Mouse (Mus musculus): ENCODE results near the gene Naa40. TPM values are rescaled to one million over a fixed set of nuclear protein-coding genes. Genes with fewer than 3 reads are reported as not detected.

Gene Naa40
- total and polyA plus RNA-seq, 3 experiments, result 18.5 to 19.9 (median 19.9) TPM

GRCm38 (mm10) chr19:7265478-7266191 lies 24.7 kb upstream of the Naa40 start:
- no peak for DNase-seq

GRCm38 (mm10) chr19:7264766-7265331 lies 23.9 kb upstream of the Naa40 start:
- peak; percentile 52 for DNase-seq

GRCm38 (mm10) chr19:7264088-7264765 lies 23.2 kb upstream of the Naa40 start:
- peak; percentile 80 for DNase-seq

- no peak for DNase-seq
These were observed 21.6 kb upstream of the Naa40 start for GRCm38 (mm10) chr19:7262592-7262991.

GRCm38 (mm10) chr19:7261964-7262363 lies 21.0 kb upstream of the Naa40 start:
- no peak for DNase-seq

GRCm38 (mm10) chr19:7261476-7261875 lies 20.5 kb upstream of the Naa40 start:
- DNase-seq, result no peak

- DNase-seq, result no peak
These were observed 16.9 kb upstream of the Naa40 start for GRCm38 (mm10) chr19:7257881-7258280.

- DNase-seq, result no peak
These were observed 5.0 kb upstream of the Naa40 start for GRCm38 (mm10) chr19:7246021-7246420.

GRCm38 (mm10) chr19:7240291-7240690 lies 692 bp downstream of the Naa40 start:
- DNase-seq, result no peak

GRCm38 (mm10) chr19:7239574-7239973 lies 1.4 kb downstream of the Naa40 start:
- DNase-seq, result no peak

- no peak for DNase-seq
These were observed 4.2 kb downstream of the Naa40 start for GRCm38 (mm10) chr19:7236742-7237141.

GRCm38 (mm10) chr19:7236011-7236410 lies 5.0 kb downstream of the Naa40 start:
- no peak for DNase-seq

- no peak for DNase-seq
These were observed 5.5 kb downstream of the Naa40 start for GRCm38 (mm10) chr19:7235461-7235860.

- peak; percentile 85 for DNase-seq
These were observed 6.3 kb downstream of the Naa40 start for GRCm38 (mm10) chr19:7234537-7235221.

GRCm38 (mm10) chr19:7226511-7226914 lies 14.5 kb downstream of the Naa40 start:
- DNase-seq, result no peak

GRCm38 (mm10) chr19:7225096-7225690 lies 15.8 kb downstream of the Naa40 start:
- no peak for DNase-seq

GRCm38 (mm10) chr19:7224253-7224652 lies 16.7 kb downstream of the Naa40 start:
- no peak for DNase-seq

GRCm38 (mm10) chr19:7223488-7223887 lies 17.5 kb downstream of the Naa40 start:
- DNase-seq, result no peak

GRCm38 (mm10) chr19:7222196-7222595 lies 18.8 kb downstream of the Naa40 start:
- no peak for DNase-seq

GRCm38 (mm10) chr19:7218753-7219152 lies 22.2 kb downstream of the Naa40 start:
- no peak for DNase-seq

- DNase-seq, result no peak
These were observed 23.1 kb downstream of the Naa40 start for GRCm38 (mm10) chr19:7217926-7218267.

GRCm38 (mm10) chr19:7217162-7217925 lies 23.6 kb downstream of the Naa40 start, which contains the start of gene Cox8a:
Gene Cox8a, minus strand, starts transcription at chr19:7217616.
- DNase-seq, result peak; percentile 98

Measured in adrenal gland, adult 2 months (tissue).